Mouse (Mus musculus) hindbrain, embryonic 11.5 days (tissue): ENCODE data around the gene Gm28551. TPM values are rescaled to one million over a fixed set of nuclear protein-coding genes. Genes with fewer than 3 reads are reported as not detected.
"Not testable (repeated sequence)": the region's sequence is repeated elsewhere in the genome, so short reads cannot be mapped to it uniquely, and the experiment has no call there.

ENCODE experiments used
- ATAC-seq: fragments of 200-750 bp; cut with Nextera tagmentation; 2 replicates; pipeline ENCODE4 v1.8.0; 2017; ENCODE audit warnings: mild to moderate bottlenecking, moderate TSS enrichment, moderate library complexity; ENCODE audit not compliant: low FRiP score
- DNase-seq: peaks from one replicate; pipeline ENCODE4 v3.0.0-alpha.2; 2015; ENCODE audit warnings: low spot score
- H3K27ac ChIP-seq: fragments of 300-500 bp; sonication (generic); 2 replicates; pipeline ENCODE4 v1.5.1; 2014; ENCODE audit warnings: mild to moderate bottlenecking, low read depth, low read length
- H3K27me3 ChIP-seq: fragments of 300-500 bp; sonication (generic); 2 replicates; pipeline ENCODE4 v1.6.1; 2014; ENCODE audit warnings: mild to moderate bottlenecking, low read length, moderate library complexity, mixed read lengths; ENCODE audit not compliant: control insufficient read depth, insufficient read depth
- H3K36me3 ChIP-seq: fragments of 300-500 bp; sonication (generic); 2 replicates; pipeline ENCODE4 v1.6.1; 2014; ENCODE audit warnings: mild to moderate bottlenecking, low read length, moderate library complexity, mixed read lengths; ENCODE audit not compliant: control insufficient read depth, insufficient read depth
- H3K4me1 ChIP-seq: fragments of 300-500 bp; sonication (generic); replicated peaks from 2 replicates; pipeline ENCODE4 v1.6.1; 2014; ENCODE audit warnings: low read length, mixed read lengths; ENCODE audit not compliant: control insufficient read depth, insufficient read depth
- H3K4me2 ChIP-seq: fragments of 300-500 bp; sonication (generic); replicated peaks from 2 replicates; pipeline ENCODE4 v1.6.1; 2014; ENCODE audit warnings: mild to moderate bottlenecking, low read depth, low read length
- H3K4me3 ChIP-seq: fragments of 300-500 bp; sonication (generic); 2 replicates; pipeline ENCODE4 v1.5.1; 2014; ENCODE audit warnings: low read depth, low read length
- H3K9ac ChIP-seq: fragments of 300-500 bp; sonication (generic); 2 replicates; pipeline ENCODE4 v1.6.1; 2014; ENCODE audit warnings: low read depth, low read length
- H3K9me3 ChIP-seq: fragments of 300-500 bp; sonication (generic); 2 replicates; pipeline ENCODE4 v1.6.1; 2016; ENCODE audit warnings: low read length; ENCODE audit not compliant: control insufficient read depth
- WGBS: fragments of 180-500 bp; shearing (Covaris S2); extraction: QIAGEN DNeasy Blood & Tissue Kit; methylation state at CpG from one replicate; pipeline ENCODE4 v1.1.7; 2014; 5-methylcytosine and 5-hydroxymethylcytosine counted together
- polyA plus RNA-seq: library from polyadenylated mRNA; unstranded; fragments of >200 nt; fragmentation: Nextera tagmentation; extraction: Ambion mirVana; gene quantifications from 2 replicates; pipeline ENCODE4 v1.2.1, GENCODE M21; 2014

Gm28551 gene
- polyA plus RNA-seq, 1 experiment from 2014 or later = 0.91 TPM

DNA sequence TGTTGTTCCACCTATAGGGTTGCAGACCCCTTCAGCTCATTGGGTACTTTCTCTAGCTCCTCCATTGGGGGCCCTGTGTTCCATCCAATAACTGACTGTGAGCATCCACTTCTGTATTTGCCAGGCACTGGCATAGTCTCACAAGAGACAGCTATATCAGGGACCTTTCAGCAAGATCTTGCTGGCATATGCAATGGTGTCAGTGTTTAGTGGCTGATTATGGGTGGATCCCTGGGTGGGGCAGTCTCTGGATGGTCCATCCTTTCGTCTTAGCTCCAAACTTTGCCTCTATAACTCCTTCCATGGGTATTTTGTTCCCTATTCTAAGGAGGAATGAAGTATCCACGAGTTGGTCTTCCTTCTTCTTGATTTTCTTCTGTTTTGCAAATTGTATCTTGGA lies 15.1 kb downstream of the Gm28551 start:
- H3K4me2 ChIP-seq, H3K9ac ChIP-seq, H3K27ac ChIP-seq, ATAC-seq, H3K36me3 ChIP-seq, H3K27me3 ChIP-seq, H3K4me3 ChIP-seq, DNase-seq, H3K4me1 ChIP-seq, H3K9me3 ChIP-seq: not testable (repeated sequence)
- WGBS = 61% methylated on average over 2 of the region's 2 CpGs

DNA sequence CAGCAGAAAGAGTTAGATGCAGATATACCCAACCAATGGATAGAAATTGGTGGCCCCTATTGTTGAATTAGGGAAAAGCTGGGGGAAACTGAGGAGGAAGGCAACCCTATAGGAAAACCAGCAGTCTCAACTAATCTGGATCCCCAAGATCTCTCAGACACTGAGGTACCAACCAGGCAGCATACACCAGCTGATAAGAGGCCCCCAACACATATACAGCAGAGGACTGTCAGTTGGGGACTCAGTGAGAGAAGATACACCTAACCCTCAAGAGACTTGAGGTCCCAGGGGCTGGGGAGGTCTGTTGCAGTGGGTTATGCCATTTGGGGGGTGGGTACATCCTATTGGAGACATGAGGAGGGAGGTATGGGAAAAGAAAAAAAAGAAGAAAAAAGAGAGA lies 17.0 kb downstream of the Gm28551 start:
- no peaks in the 10 kb centered on the region for H3K36me3 ChIP-seq
- ATAC-seq (no peak), DNase-seq (no peak)
- no peak overlapping the region for H3K27ac ChIP-seq
- H3K4me3 ChIP-seq = no peak overlapping the region
- H3K9ac ChIP-seq = no peak overlapping the region
- H3K4me2 ChIP-seq = no peak overlapping the region
- H3K27me3 ChIP-seq = no peaks in the 10 kb centered on the region
- no peaks in the 10 kb centered on the region for H3K4me1 ChIP-seq
- H3K9me3 ChIP-seq = no peaks in the 10 kb centered on the region

DNA sequence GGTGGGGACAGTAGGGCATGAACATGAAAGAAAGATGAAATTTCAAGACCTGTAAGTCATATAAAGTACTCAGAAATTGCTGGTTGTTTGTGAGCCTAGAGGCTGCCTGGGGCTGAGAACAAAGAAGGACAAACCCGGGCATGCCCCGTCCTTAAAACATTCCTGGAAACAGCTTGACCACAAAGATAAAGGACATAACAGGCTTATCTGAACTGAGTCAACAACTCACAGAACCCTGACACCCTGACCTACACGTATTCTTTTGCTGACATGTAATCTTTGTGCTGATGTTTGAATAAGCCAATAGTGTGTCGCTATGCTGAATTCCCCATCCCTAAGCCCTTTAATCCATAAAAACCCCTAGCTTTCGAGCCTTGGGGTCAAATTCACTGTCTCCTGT lies 18.9 kb downstream of the Gm28551 start:
- ATAC-seq, H3K27ac ChIP-seq, H3K27me3 ChIP-seq, H3K4me3 ChIP-seq, H3K36me3 ChIP-seq, H3K9ac ChIP-seq, DNase-seq, H3K9me3 ChIP-seq, H3K4me2 ChIP-seq, H3K4me1 ChIP-seq: not testable (repeated sequence)
- 84% methylated on average over 5 of the region's 5 CpGs for WGBS

DNA sequence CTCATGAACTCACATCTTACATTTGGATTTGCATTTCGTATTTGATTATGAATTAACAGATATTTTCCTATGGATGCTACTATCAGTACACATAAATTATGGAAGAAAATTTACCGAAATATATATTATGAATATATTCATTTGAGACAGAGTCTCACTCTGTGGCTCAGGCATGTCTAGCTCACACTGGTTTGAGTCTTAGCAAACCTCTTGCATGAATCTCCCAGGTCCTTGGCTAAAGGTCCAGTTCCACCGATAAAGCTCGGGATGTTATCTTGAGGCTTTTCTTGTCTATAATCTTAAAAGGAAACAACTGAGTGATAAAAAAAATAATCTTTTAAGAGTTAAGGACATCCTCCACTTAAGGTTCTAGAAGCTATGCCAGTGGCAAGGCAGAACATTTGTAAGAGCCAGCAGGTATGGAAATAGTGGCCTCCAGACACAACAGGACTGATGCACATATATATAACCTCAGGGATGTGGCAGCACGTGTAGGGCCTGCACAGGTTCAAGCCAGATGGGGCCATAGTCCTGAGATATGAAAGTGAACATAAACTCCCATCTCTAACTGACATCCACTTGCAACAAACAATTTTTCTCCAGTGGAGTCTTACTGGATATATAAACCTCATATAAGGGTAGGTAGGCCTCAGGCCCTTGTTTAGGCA lies 27.5 kb downstream of the Gm28551 start:
- Histone ChIP-seq H3K27ac (no peak overlapping the region), H3K4me1 (no peaks in the 10 kb centered on the region), H3K9me3 (no peaks in the 10 kb centered on the region), H3K27me3 (no peaks in the 10 kb centered on the region), H3K36me3 (no peaks in the 10 kb centered on the region), H3K9ac (no peak overlapping the region), H3K4me2 (no peak overlapping the region), H3K4me3 (no peak overlapping the region)
- 95% methylated on average over 5 of the region's 5 CpGs for WGBS
- ATAC-seq (no peak), DNase-seq (no peak)

DNA sequence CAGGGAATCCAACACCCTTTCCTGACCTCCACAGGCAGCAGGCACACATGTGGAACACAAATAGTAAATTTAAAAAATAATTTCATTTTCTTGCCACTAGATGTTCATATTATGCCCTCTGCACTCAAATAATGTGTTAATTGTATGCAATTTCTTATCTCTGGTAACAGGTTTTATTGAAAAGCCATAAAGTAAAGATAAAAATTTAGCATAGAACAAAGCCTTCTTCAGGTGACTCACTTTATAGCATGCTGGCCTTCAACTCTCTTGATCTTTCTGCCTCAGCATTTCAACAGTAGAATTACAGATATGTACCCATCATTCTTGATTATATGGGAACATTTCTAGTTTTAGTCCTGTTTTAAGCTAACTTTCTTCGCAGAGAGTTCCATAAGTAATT lies 28.2 kb downstream of the Gm28551 start:
- no peak for ATAC-seq
- Histone ChIP-seq H3K4me1 (no peaks in the 10 kb centered on the region), H3K9me3 (no peaks in the 10 kb centered on the region), H3K4me3 (no peak overlapping the region), H3K4me2 (no peak overlapping the region), H3K27me3 (no peaks in the 10 kb centered on the region), H3K36me3 (no peaks in the 10 kb centered on the region), H3K9ac (no peak overlapping the region), H3K27ac (no peak overlapping the region)
- no peak for DNase-seq
- WGBS = 96% methylated on average over 1 of the region's 1 CpGs

DNA sequence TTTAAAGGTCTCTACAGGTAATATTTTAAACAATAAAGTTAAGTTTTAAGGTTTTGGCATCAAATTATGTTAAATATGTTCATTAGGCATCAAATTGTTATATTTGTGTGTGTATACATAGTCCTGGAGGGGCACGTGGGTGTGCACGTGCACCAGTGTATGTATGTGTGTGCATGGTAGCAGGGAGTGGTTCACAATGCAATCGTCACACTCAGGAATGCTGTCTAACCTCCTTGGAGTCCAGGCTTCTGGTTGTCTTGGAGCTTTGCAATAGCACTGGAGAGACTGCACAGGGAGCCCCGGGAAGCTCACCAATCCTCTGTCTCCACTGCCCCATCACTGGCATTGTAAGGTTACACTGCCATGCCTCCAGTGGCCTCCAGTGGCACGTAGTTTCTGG lies 29.2 kb downstream of the Gm28551 start:
- no peak for DNase-seq
- H3K4me3 ChIP-seq = no peak overlapping the region
- H3K27me3 ChIP-seq = no peaks in the 10 kb centered on the region
- H3K4me2 ChIP-seq = no peak overlapping the region
- WGBS = 96% methylated on average over 5 of the region's 5 CpGs
- ATAC-seq = no peak
- H3K9ac ChIP-seq = no peak overlapping the region
- no peaks in the 10 kb centered on the region for H3K36me3 ChIP-seq
- H3K4me1 ChIP-seq = no peaks in the 10 kb centered on the region
- H3K9me3 ChIP-seq = no peaks in the 10 kb centered on the region
- H3K27ac ChIP-seq = no peak overlapping the region

DNA sequence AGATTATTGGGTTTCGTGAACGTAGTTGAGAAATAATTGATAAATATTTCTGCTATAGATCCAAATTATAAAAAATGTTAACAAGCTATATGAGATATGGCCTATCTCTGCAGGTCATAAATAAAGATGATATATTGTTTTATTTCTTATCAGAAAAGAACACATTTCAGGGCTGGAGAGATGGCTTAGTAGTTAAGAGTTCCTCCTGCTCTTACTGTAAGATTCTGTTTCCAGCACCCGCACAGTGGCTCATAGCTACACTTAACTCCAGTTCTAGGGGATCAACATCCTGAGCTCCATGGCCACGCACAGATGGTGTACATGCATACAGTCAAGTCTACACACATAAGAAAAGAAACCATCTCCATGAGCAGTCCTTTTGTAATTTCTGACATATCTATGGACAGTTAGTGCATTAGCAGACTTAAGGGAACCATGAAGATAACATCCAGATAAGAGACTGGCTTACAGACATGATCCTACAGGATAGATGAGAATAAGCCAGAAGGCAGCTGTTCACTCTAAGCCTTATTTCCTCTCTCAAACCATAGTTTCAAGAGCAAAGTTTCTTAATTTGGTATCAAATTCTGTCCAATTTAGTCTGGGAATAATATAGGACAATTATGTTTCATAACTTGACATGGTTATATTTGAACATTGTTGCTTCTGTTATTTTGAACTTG lies 30.7 kb downstream of the Gm28551 start:
- DNase-seq (no peak), ATAC-seq (no peak)
- Histone ChIP-seq H3K27me3 (no peaks in the 10 kb centered on the region), H3K9ac (no peak overlapping the region), H3K36me3 (no peaks in the 10 kb centered on the region), H3K4me3 (no peak overlapping the region), H3K4me2 (no peak overlapping the region), H3K27ac (no peak overlapping the region), H3K4me1 (no peaks in the 10 kb centered on the region), H3K9me3 (no peaks in the 10 kb centered on the region)
- 95% methylated on average over 4 of the region's 4 CpGs for WGBS

DNA sequence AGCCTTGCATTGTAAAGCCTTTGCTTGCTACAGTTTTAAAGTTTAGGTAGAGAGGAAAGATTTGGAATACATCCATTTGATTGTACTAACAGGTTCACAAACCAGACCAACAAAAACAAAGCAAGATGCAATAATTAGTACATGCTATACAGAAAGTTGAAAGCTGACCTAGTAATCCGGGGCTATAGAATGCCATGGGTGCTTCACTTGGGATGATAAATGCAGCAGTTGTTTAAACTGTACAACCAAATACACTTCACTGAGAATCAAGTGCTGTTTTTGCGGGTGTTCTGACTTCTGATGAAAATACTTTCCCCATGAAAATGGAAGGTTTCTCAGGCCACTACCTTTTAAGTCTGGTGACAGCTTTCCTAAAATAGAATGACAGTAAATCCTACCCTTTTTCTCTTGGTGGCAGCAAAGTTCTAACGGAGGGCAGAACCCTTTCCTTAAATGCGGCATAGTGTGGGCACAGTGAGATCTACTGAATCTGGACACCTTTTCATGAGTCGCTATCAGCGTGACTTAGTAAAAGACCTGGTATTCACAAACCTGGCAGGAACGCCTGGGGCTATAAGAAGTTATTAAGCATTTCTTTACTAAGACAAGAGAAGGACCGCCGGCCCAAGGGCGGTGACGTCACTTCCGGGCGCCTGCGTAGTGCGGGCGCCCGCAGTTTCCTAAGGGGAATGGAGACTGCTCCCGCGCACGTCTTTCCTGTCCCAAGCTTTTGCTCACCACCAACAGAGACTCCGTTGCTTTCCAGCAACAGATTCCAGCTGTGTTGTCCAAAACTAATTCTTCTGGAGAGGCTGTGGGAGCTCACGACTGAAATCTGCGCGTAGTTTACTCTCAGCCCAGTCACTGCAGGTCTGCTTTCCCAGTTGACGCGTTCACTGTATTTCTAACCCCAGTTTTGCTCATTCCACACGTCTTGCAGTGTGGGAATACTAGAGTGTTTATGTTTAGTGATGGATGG lies 39.2 kb downstream of the Gm28551 start, which contains the start of gene Osgepl1:
Gene Osgepl1, plus strand, starts transcription at position 636 of the 979 bp plus-strand sequence.
- Histone ChIP-seq H3K9ac (peak within 1 kb of the TSS; percentile 69), H3K27ac (peak within 1 kb of the TSS; percentile 56; the same call in 1 of the 2 replicates), H3K4me1 (no peaks in the 10 kb centered on the region), H3K36me3 (no peaks in the 10 kb centered on the region), H3K4me2 (peak within 1 kb of the TSS; percentile 50), H3K4me3 (peak within 1 kb of the TSS; percentile 57), H3K9me3 (no peaks in the 10 kb centered on the region), H3K27me3 (no peaks in the 10 kb centered on the region)
- 3% methylated on average over 27 of the region's 27 CpGs for WGBS
- DNase-seq = peak; percentile 92
- peak; percentile 98 for ATAC-seq
